Mouse (Mus musculus) kidney, embryonic 15.5 days (tissue): ENCODE data around the gene Nckap5. TPM values are rescaled to one million over a fixed set of nuclear protein-coding genes. Genes with fewer than 3 reads are reported as not detected.
"Not testable (repeated sequence)": the region's sequence is repeated elsewhere in the genome, so short reads cannot be mapped to it uniquely, and the experiment has no call there.

Experiments
- ATAC-seq: fragments of 200-750 bp; cut with Nextera tagmentation; replicated peaks from 2 replicates; pipeline ENCODE4 v1.8.0; 2017; ENCODE audit warnings: moderate TSS enrichment; ENCODE audit not compliant: low FRiP score
- H3K27ac ChIP-seq: fragments of 300-500 bp; sonication (generic); 2 replicates; pipeline ENCODE4 v1.5.1; 2015; ENCODE audit warnings: mild to moderate bottlenecking, inconsistent platforms
- H3K27me3 ChIP-seq: fragments of 300-500 bp; sonication (generic); 2 replicates; pipeline ENCODE4 v1.6.1; 2015; ENCODE audit warnings: inconsistent platforms
- H3K36me3 ChIP-seq: fragments of 300-500 bp; sonication (generic); 2 replicates; pipeline ENCODE4 v1.6.1; 2015; ENCODE audit warnings: inconsistent platforms
- H3K4me1 ChIP-seq: fragments of 300-500 bp; sonication (generic); 2 replicates; pipeline ENCODE4 v1.6.1; 2015; ENCODE audit warnings: inconsistent platforms
- H3K4me2 ChIP-seq: fragments of 300-500 bp; sonication (generic); 2 replicates; pipeline ENCODE4 v1.6.1; 2015; ENCODE audit warnings: moderate library complexity, mild to moderate bottlenecking, inconsistent platforms
- H3K4me3 ChIP-seq: fragments of 300-500 bp; sonication (generic); replicated peaks from 2 replicates; pipeline ENCODE4 v1.5.1; 2015; ENCODE audit warnings: mild to moderate bottlenecking, inconsistent platforms
- H3K9ac ChIP-seq: fragments of 300-500 bp; sonication (generic); 2 replicates; pipeline ENCODE4 v1.6.1; 2015; ENCODE audit warnings: mild to moderate bottlenecking, inconsistent platforms
- H3K9me3 ChIP-seq: fragments of 300-500 bp; sonication (generic); replicated peaks from 2 replicates; pipeline ENCODE4 v1.6.1; 2016; ENCODE audit warnings: inconsistent platforms
- WGBS: fragments of 180-500 bp; shearing (Covaris S2); methylation state at CpG from one replicate; pipeline ENCODE4 v1.1.7; 2015; ENCODE audit warnings: mixed read lengths; 5-methylcytosine and 5-hydroxymethylcytosine counted together
- polyA plus RNA-seq: library from polyadenylated mRNA; unstranded; fragments of >200 nt; fragmentation: Nextera tagmentation; extraction: Ambion mirVana; gene quantifications from 2 replicates; pipeline ENCODE4 v1.2.1, GENCODE M21; 2015

Nckap5 gene
- polyA plus RNA-seq, 1 experiment from 2014 or later: 4.4 TPM

DNA sequence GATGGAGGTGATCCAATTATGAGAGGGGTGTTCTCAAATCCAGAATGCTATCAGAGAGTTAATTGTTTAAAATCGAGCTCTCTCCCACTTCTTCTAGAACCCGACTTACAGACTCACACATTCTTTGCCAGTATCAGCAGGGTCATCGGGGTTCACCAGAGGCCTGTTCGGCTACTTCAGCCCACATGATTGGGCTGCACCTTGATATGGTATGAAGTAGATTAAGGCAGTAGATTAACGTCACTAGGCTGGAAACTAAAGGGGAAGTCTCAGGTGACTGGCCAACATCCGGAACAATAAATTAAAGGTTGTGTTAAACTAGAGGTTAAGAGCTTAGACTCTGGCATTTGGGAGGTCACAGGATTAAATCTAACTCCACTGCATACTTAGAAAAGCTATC, 8.4 kb downstream of the Nckap5 start:
- WGBS: 59% methylated on average over 6 of the region's 6 CpGs
- peaks cover 7% of the 10 kb centered on the region; the same call in 1 of the 2 replicates for H3K4me1 ChIP-seq
- no peak overlapping the region for H3K4me3 ChIP-seq
- no peak overlapping the region for H3K27ac ChIP-seq
- no peak overlapping the region for H3K4me2 ChIP-seq
- ATAC-seq: no peak
- no peaks in the 10 kb centered on the region for H3K27me3 ChIP-seq
- H3K36me3 ChIP-seq: no peaks in the 10 kb centered on the region
- H3K9ac ChIP-seq: no peak overlapping the region
- no peaks in the 10 kb centered on the region for H3K9me3 ChIP-seq

DNA sequence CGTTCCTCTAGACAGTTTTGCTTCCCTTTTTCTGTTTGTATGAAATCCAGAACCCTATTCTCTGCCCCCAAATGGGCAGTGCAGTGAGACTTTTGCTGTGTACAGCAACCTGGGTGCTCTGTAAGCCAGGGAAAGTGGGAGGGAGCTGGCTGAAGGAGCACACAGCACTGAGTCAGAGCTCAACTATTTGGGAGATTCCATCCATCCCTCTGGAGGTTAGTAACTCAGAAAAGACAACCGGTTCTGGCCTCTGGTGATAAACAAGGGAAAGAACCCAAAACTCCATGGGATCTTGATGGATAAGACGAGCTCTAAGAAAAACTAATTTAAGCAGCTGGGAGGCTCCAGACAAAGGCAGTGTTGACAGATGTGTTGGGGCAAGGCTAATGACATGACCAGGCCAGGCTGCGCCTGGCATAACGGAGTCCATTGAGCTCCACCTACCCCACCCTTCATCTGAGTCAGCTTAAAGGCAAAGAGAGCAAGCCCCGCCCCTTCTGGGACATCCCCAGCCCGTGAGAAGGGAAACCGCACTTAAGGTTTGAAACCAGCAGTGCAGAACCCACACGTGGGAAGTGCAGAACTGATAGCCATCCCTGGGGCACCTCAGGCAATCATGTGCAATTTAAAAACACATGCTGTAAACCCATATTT, 13.1 kb downstream of the Nckap5 start:
- no peak overlapping the region for H3K27ac ChIP-seq
- ATAC-seq: peak; percentile 83
- no peaks in the 10 kb centered on the region for H3K27me3 ChIP-seq
- H3K4me2 ChIP-seq: no peak overlapping the region
- no peak overlapping the region for H3K9ac ChIP-seq
- peaks cover 7% of the 10 kb centered on the region; the same call in 1 of the 2 replicates for H3K4me1 ChIP-seq
- no peak overlapping the region for H3K4me3 ChIP-seq
- H3K9me3 ChIP-seq: 0 out of 2 replicates have a peak, but pooled peaks cover 2% of the 10 kb centered on the region
- 26% methylated on average over 9 of the region's 9 CpGs for WGBS
- no peaks in the 10 kb centered on the region for H3K36me3 ChIP-seq

DNA sequence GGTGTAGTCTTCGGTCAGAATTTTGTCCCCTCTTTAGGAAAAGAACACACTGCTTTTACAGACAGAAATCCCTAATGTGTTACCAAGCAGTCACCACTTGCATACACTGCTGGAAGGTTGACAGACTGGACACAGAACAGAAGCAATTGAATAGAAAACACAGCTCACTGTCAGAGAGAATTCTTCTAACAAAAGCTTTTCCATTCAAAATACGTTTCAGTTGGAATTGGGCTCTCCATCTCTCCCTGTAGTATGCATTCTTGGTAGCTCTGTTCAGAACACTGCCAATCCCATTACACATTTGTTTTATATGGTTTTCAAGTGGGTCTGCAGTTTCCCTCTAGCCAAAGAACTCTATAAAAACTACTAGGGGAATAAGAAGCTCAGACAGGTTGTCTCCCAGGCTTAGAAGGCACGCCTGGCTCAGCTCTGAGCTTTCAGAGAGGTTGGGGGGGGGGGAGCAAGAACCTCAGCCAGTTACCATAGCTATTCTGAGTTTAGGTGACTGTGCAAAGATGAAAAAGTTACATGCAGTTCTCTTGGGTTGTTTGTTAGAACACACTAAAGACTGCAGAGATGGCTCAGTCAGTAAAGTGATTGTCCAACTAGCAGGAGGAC, 23.5 kb downstream of the Nckap5 start:
- Histone ChIP-seq H3K4me2 (no peak overlapping the region), H3K27me3 (no peaks in the 10 kb centered on the region), H3K4me1 (no peaks in the 10 kb centered on the region), H3K36me3 (no peaks in the 10 kb centered on the region), H3K9ac (no peak overlapping the region), H3K4me3 (no peak overlapping the region), H3K9me3 (no peaks in the 10 kb centered on the region), H3K27ac (no peak overlapping the region)
- 80% methylated on average over 3 of the region's 3 CpGs for WGBS
- no peak for ATAC-seq

DNA sequence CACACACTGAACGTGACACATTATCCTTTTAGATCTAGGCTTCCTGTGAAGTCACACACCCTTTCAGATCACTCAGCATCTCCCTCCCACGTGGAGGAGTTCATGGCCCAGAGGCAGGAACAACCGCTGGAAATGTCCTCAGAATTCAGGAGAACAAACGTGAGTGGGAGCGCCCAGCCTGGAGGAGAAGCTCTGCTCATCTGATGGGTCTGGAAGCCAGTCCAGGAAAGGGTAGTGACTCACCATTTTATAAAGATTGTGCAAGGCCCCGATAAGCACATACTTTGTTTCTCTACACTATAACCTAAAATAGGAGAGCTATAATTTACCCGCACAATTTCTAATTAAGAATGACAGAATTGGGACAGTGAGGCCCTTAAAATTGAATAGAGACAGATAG, 24.1 kb downstream of the Nckap5 start:
- Histone ChIP-seq H3K4me1 (no peaks in the 10 kb centered on the region), H3K9ac (no peak overlapping the region), H3K36me3 (no peaks in the 10 kb centered on the region), H3K4me2 (no peak overlapping the region), H3K4me3 (no peak overlapping the region), H3K27ac (no peak overlapping the region), H3K9me3 (no peaks in the 10 kb centered on the region), H3K27me3 (no peaks in the 10 kb centered on the region)
- no peak for ATAC-seq
- 40% methylated on average over 7 of the region's 7 CpGs for WGBS

DNA sequence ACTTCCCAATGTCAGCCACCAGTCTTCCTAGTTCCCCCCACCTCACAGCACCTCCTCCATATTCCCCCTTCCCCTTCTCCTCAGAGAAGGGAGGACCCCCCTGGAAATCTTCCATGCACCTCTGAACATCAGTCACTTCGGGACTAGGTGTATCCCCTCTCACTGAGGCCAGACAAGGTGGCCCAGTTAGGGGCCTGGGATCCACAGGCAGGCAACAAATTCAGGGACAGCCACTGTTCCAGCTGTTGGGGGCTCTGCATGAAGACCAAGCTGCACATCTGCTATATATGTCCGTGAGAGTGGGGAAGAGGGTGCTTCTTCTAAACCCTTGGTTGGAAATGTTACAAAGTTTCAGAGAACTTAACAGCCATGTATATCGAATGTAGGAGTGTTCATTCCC, 28.2 kb downstream of the Nckap5 start:
- no peak overlapping the region for H3K9ac ChIP-seq
- no peaks in the 10 kb centered on the region for H3K4me1 ChIP-seq
- H3K27ac ChIP-seq: no peak overlapping the region
- no peaks in the 10 kb centered on the region for H3K36me3 ChIP-seq
- H3K4me3 ChIP-seq: no peak overlapping the region
- no peaks in the 10 kb centered on the region for H3K9me3 ChIP-seq
- ATAC-seq: no peak
- H3K27me3 ChIP-seq: no peaks in the 10 kb centered on the region
- WGBS: 74% methylated on average over 3 of the region's 3 CpGs
- no peak overlapping the region for H3K4me2 ChIP-seq

DNA sequence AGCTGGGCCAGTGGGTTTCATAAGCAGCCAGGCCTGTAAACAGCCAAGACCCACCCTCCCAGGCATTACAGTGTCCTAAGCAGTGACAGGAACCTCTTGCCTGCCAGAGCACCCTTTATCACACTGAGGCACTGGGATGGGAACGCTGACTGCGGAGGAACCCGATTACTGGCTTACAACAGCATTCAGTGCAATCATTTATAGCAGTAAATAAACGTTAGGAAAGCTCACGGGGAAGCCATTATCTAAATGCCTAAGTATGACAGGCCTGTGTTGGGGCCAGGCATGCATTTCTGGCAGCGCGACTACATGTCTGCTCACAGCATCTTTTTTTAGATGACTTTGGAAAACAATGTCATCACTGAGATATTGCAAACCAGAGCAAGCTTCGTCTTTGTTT, 28.9 kb downstream of the Nckap5 start:
- 63% methylated on average over 8 of the region's 8 CpGs for WGBS
- Histone ChIP-seq H3K4me1 (no peaks in the 10 kb centered on the region), H3K36me3 (no peaks in the 10 kb centered on the region), H3K27ac (no peak overlapping the region), H3K4me2 (no peak overlapping the region), H3K4me3 (no peak overlapping the region), H3K9me3 (no peaks in the 10 kb centered on the region), H3K27me3 (no peaks in the 10 kb centered on the region), H3K9ac (no peak overlapping the region)
- ATAC-seq: no peak

DNA sequence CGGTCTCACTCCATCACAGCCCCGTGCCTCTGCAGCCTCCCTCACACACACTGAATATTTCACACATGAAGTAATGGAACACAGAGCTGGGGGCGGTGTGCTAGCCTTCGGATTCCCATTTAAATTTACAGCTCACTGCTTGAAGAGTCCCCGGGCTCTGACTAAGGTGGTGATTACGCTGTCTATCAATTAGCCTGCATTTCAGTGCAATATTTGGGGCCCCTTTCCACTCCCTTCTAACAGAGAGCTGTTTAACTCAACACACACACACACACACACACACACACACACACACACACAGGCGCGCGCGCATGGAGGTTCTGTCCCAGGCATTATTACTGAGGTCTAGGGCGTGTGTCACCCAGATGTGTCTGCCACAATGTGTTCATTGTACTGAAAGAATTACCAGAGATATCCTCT, 31.2 kb downstream of the Nckap5 start:
- Histone ChIP-seq H3K27ac (no peak overlapping the region), H3K4me1 (no peaks in the 10 kb centered on the region)
- peak; percentile 83 for ATAC-seq

DNA sequence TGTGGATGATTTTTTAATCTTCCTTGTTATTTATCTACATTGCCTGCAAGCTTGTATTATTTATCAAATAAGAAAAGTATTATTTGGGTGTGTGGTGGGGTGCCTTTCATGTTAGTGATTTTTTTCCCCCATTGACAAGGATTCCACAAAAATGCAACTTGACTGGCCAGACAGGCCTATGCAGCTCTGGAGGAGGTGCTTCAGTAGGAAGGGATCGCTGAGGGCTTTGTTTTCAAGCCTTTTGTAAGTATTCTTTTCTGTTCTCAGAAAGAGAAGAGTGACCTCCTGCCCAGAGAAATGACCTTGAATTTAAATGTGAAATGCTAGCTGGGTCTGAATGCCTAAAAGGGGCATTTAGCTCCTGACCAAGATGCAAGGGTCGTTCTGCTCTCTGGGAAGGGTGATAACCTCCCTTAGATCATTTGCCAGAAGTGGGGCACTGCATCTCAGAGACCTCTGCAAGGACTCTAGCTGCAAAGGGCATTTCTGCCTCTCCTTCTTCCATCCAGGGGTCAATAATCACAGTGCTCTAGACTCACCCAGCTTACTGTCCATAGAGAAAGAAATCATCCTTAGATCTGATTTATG, 50.2 kb downstream of the Nckap5 start:
- H3K9me3 ChIP-seq, ATAC-seq, H3K4me1 ChIP-seq, H3K4me2 ChIP-seq, H3K27me3 ChIP-seq, H3K36me3 ChIP-seq, H3K27ac ChIP-seq, H3K9ac ChIP-seq, H3K4me3 ChIP-seq: not testable (repeated sequence)
- WGBS: no CpG with 5 or more reads among the region's 2 CpGs

More for the DNA sequence above, 31.2 kb downstream of the Nckap5 start:
- H3K4me2 ChIP-seq: no peak overlapping the region
- H3K4me3 ChIP-seq: no peak overlapping the region
- H3K36me3 ChIP-seq: no peaks in the 10 kb centered on the region
- H3K9me3 ChIP-seq: no peaks in the 10 kb centered on the region
- 42% methylated on average over 11 of the region's 11 CpGs for WGBS
- no peaks in the 10 kb centered on the region for H3K27me3 ChIP-seq
- no peak overlapping the region for H3K9ac ChIP-seq

DNA sequence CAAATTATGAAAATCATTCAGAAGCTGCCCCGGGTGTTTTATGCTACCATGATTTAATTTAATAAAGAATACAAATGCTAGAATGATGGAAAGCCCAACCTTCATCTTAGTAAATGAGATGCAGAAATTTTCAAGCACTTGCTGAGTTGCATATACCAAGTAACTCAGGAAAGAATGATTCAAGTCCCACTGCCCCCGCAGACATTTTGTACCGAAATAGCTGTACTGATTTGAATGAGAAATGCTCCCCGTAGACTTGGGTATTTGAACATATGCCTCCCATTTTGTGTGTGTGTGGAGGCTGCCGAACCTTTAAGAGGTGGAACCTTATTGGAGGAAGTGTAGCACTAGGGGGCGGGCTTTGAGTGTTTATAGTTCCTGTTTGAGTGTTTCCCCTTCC, 56.7 kb downstream of the Nckap5 start:
- no CpG with 5 or more reads among the region's 6 CpGs for WGBS
- not testable (repeated sequence) for H3K36me3 ChIP-seq, H3K9ac ChIP-seq, H3K27ac ChIP-seq, H3K4me1 ChIP-seq, H3K9me3 ChIP-seq, H3K27me3 ChIP-seq, H3K4me3 ChIP-seq, H3K4me2 ChIP-seq, ATAC-seq

DNA sequence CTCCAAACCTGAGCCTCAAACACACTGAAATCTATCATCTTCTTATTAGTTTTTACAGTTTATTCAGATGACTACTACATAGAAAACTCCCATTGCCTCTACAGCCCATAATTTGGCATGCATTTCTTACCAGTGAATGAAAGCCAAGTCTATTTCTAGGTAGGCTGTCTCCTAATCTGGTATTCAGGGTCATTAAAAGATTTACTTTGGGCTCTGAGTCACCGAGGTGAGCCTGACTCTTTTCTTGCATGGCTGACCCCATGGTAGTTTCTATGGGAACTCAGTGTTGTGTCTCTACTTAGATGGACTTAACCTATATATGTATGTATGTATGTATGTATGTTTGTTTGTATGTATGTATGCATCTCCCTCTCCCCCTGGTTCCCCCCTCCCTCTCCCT, 63.6 kb downstream of the Nckap5 start:
- H3K36me3 ChIP-seq: no peaks in the 10 kb centered on the region
- no peak for ATAC-seq
- H3K9ac ChIP-seq: no peak overlapping the region
- no peaks in the 10 kb centered on the region for H3K4me1 ChIP-seq
- no peaks in the 10 kb centered on the region for H3K9me3 ChIP-seq
- H3K4me3 ChIP-seq: no peak overlapping the region
- H3K27me3 ChIP-seq: no peaks in the 10 kb centered on the region
- 45% methylated on average over 1 of the region's 1 CpGs for WGBS
- H3K4me2 ChIP-seq: no peak overlapping the region
- no peak overlapping the region for H3K27ac ChIP-seq

DNA sequence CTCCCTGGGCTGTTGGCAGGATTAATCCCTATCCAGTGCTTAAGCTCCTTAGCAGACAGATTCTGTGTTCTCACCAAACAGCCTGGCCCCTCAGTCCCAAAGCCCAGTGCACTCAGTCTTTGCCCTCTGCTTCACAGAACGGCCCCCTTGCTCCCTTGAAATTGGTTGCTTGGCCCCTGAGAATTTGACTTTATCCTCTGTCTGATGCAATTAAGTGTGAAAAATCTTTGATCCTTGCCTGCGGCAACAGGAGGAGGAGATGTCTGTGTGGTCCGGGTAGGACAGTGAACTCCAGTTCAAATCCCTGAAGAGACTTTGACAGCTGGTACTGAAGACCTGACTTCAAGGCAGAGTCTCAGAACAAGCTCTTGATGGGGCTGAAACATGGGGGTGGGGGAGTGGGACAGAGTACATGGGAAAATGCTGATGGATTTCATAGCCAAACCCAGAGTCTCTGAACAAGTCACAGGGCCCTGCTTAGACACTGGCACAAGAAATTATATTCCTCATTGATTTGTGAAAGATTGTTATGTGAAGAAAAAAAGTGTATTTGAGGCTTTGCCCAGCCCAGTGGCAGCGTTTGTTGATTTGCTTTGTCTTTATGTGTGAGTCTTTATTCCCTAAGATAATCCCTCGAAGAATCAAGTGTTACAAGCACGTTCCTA, 65.0 kb downstream of the Nckap5 start:
- WGBS: 58% methylated on average over 6 of the region's 6 CpGs
- Histone ChIP-seq H3K27me3 (no peaks in the 10 kb centered on the region), H3K4me1 (no peaks in the 10 kb centered on the region), H3K9me3 (no peaks in the 10 kb centered on the region), H3K4me3 (no peak overlapping the region), H3K9ac (no peak overlapping the region), H3K4me2 (no peak overlapping the region), H3K36me3 (no peaks in the 10 kb centered on the region), H3K27ac (no peak overlapping the region)
- ATAC-seq: no peak

DNA sequence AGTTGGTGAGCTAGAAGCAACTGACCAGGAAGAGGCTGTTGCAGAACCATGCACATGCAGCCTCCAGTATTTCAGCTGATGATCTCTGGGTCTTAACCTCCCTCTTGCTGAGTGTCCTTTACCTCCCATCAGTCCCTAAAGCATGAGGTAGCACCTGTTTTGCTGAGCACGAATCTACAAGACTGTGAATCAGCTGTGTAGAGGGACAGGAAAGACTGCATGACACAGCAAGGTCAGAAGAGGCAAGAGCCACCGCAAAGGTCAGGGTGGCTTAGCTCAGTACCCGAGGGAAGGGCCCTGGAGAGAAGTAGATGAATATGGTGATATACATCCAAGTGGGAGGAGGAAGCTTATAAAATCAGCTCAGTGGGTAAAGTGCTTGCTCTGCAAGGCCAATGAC, 66.4 kb downstream of the Nckap5 start:
- H3K9me3 ChIP-seq: no peaks in the 10 kb centered on the region
- H3K4me2 ChIP-seq: no peak overlapping the region
- H3K27ac ChIP-seq: no peak overlapping the region
- 65% methylated on average over 3 of the region's 3 CpGs for WGBS
- no peak overlapping the region for H3K9ac ChIP-seq
- no peaks in the 10 kb centered on the region for H3K36me3 ChIP-seq
- no peaks in the 10 kb centered on the region for H3K4me1 ChIP-seq
- no peaks in the 10 kb centered on the region for H3K27me3 ChIP-seq
- ATAC-seq: no peak
- H3K4me3 ChIP-seq: no peak overlapping the region
